ENCODE assay signal across 10 mouse cellular contexts in the genomic region with DNA sequence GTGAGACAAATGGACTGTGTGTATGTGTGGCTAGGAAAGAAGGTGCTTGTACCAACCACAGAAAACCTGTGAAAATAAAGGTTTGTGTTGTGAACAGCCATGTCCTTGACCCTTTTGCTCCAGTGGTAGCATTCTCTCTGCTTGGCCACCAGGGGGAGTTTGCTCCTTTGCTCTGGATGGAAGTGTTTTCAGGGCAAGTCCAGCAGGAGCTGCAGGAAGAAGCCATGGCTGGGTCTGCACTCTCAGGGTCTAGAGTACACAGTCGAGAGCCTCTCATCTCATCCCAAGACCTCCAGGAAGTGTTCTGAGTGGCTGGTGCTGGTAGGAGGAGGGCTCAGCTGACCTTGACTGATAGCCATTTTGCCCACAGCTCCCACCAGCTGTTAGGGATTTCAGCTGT. TPM values are rescaled to one million over a fixed set of nuclear protein-coding genes. Genes with fewer than 3 reads are reported as not detected.
DNase-seq lines count a peak whose midpoint lies in the region; ATAC-seq and TF ChIP-seq lines count a peak whose summit lies in the region.
"Had no signal": no experiment of that assay in that cellular context is flagged by ENCODE, and none has a peak within 500 bp of the region (broad histone marks: within the 10 kb centered on the region; RNA-seq: fewer than 3 reads in every experiment).

No protein-coding gene starts in this region.

- H3K27ac ChIP-seq in cerebellum, adult 2 months (ENCODE audit: insufficient read depth, low read length): no peak overlapping the region
- no peak overlapping the region for H3K27ac ChIP-seq in kidney, embryonic 14.5 days (ENCODE audit: low read depth, low read length)
- H3K27ac ChIP-seq: hindbrain, embryonic 15.5 days had no signal

- H3K9me3 ChIP-seq in kidney, embryonic 14.5 days (ENCODE audit: control insufficient read depth, low read length): no peaks in the 10 kb centered on the region
- H3K9me3 ChIP-seq: hindbrain, embryonic 15.5 days had no signal

- H3K9ac ChIP-seq in kidney, embryonic 14.5 days (ENCODE audit: low read depth, low read length): no peak overlapping the region
- H3K9ac ChIP-seq: hindbrain, embryonic 15.5 days had no signal

- WGBS in cerebellum, adult 2 months: 38% methylated on average over 1 of the region's 1 CpGs
- WGBS in kidney, embryonic 14.5 days: 40% methylated on average over 1 of the region's 1 CpGs

- H3K4me1 ChIP-seq in cerebellum, adult 2 months (ENCODE audit: control insufficient read depth, insufficient read depth, low read length): no peaks in the 10 kb centered on the region
- no peaks in the 10 kb centered on the region for H3K4me1 ChIP-seq in kidney, embryonic 14.5 days (ENCODE audit: control insufficient read depth, insufficient read depth, low read length)
- H3K4me1 ChIP-seq: hindbrain, embryonic 15.5 days had no signal

- no peaks in the 10 kb centered on the region for H3K36me3 ChIP-seq in kidney, embryonic 14.5 days (ENCODE audit: control insufficient read depth, insufficient read depth, low read length)
- H3K36me3 ChIP-seq: hindbrain, embryonic 15.5 days had no signal

- TF ChIP-seq CTCF in cerebellum, adult 2 months (IDR thresholded peaks at IDR 0.05; ENCODE audit: borderline replicate concordance, insufficient read depth, low read depth, low read length): peak; percentile 44; the same call in 1 of the 2 replicates
- peak; percentile 61; the same call in 1 of the 2 replicates for TF ChIP-seq CTCF in brain, embryonic 14.5 days (IDR thresholded peaks at IDR 0.05; ENCODE audit: borderline replicate concordance, extremely low read depth, insufficient read depth, insufficient read length)

- 0 out of 2 replicates have a peak, but pooled peaks have one; percentile 20 for ATAC-seq in kidney, embryonic 14.5 days (ENCODE audit: low FRiP score, low TSS enrichment)

- H3K4me2 ChIP-seq in kidney, embryonic 14.5 days (replicated peaks; ENCODE audit: low read depth, low read length): no peak overlapping the region
- H3K4me2 ChIP-seq: hindbrain, embryonic 15.5 days had no signal

- TF ChIP-seq POLR2A in cerebellum, adult 2 months (IDR thresholded peaks at IDR 0.05; ENCODE audit: borderline replicate concordance, insufficient read depth, low read length): no peak
- TF ChIP-seq POLR2A in brain, embryonic 14.5 days (IDR thresholded peaks at IDR 0.05; ENCODE audit: borderline replicate concordance, extremely low read depth, insufficient read depth, insufficient read length, poor library complexity, severe bottlenecking): no peak

- no peaks in the 10 kb centered on the region for H3K27me3 ChIP-seq in cerebellum, adult 2 months (ENCODE audit: control insufficient read depth, insufficient read depth, low read length)
- no peaks in the 10 kb centered on the region for H3K27me3 ChIP-seq in kidney, embryonic 14.5 days (ENCODE audit: control insufficient read depth, insufficient read depth, low read length)
- H3K27me3 ChIP-seq: hindbrain, embryonic 15.5 days had no signal

- no peak overlapping the region for H3K4me3 ChIP-seq in cerebellum, adult 2 months (replicated peaks; ENCODE audit: insufficient read depth, low read depth, low read length)
- no peak overlapping the region for H3K4me3 ChIP-seq in kidney, embryonic 14.5 days (ENCODE audit: low read length)
- H3K4me3 ChIP-seq: hindbrain, embryonic 15.5 days; myocyte had no signal

- DNase-seq in cerebellum, adult 2 months: peak in 1 of 2 experiments; percentile 3
- DNase-seq in cerebellum, adult 11-12 months: no peak
- no peak for DNase-seq in kidney, adult 18-20 months
- peak; percentile 9 for DNase-seq in CD4-positive helper T cell, adult 2 months (ENCODE audit: low read depth, low spot score)
- DNase-seq in brain, embryonic 14.5 days (ENCODE audit: low read depth): peak; percentile 60
- DNase-seq in lung, postnatal 14 days: peak; percentile 49
- peak; percentile 34 for DNase-seq in thymus, postnatal 14 days

RNA-seq across cellular contexts. Expression of a gene that starts 27.5 kb away (rescaled TPM):
- not detected in 2 replicates for polyA plus RNA-seq in cerebellum, adult 2 months (2012; rRNA removed)
- not detected in 2 replicates for polyA plus RNA-seq in kidney, embryonic 14.5 days (2014; fragmentation: Nextera tagmentation; extraction: Ambion mirVana)
- polyA plus RNA-seq in brain, embryonic 14.5 days (2012; rRNA removed): not detected in 2 replicates
- polyA plus RNA-seq: hindbrain, embryonic 15.5 days; myocyte had no signal

Comparison
In these comparisons a context has a peak if more than half of its experiments do, and no peak if none do; other contexts are left out.
1. DNase-seq: peak in CD4-positive helper T cell, adult 2 months (single experiment), brain, embryonic 14.5 days (single experiment), lung, postnatal 14 days (single experiment) and thymus, postnatal 14 days (single experiment); none in cerebellum, adult 11-12 months (single experiment) and kidney, adult 18-20 months (single experiment).